Mouse (Mus musculus) G1E (cell line): Measurements from ENCODE around the gene Slc30a7.
"Not testable (repeated sequence)": the region's sequence is repeated elsewhere in the genome, so short reads cannot be mapped to it uniquely, and the experiment has no call there.

ENCODE experiments used
- CTCF ChIP-seq: IDR thresholded peaks from 2 replicates; pipeline ENCODE4 v1.5.1; 2012; ENCODE audit warnings: low read depth, low read length, inconsistent platforms, mixed read lengths
- GATA1 ChIP-seq: IDR thresholded peaks from 2 replicates; pipeline ENCODE4 v1.6.1; 2012; ENCODE audit warnings: borderline replicate concordance, low read length, inconsistent platforms, mixed read lengths
- GATA2 ChIP-seq: IDR thresholded peaks from 2 replicates; pipeline ENCODE4 v1.6.1; 2012; ENCODE audit warnings: low read depth, low read length, inconsistent platforms, borderline replicate concordance
- POLR2AphosphoS5 ChIP-seq: IDR thresholded peaks from 2 replicates; pipeline ENCODE4 v1.6.1; 2012; ENCODE audit warnings: low read depth, low read length, inconsistent platforms; ENCODE audit not compliant: insufficient replicate concordance
- TAL1 ChIP-seq: conservative IDR thresholded peaks from 2 replicates; pipeline ENCODE4 v1.6.1; 2012; ENCODE audit warnings: low read depth, low read length, inconsistent platforms, mixed read lengths

GRCm38 (mm10) chr3:115907406-115907805 lies 99.8 kb downstream of the Slc30a7 start:
- TF ChIP-seq GATA1, CTCF, TAL1, POLR2AphosphoS5, GATA2: not testable (repeated sequence)
